11 mouse cellular contexts compared by ENCODE assay signal in genomic region chr2:72389411-72389810, GRCm38 (mm10).
DNase-seq lines count a peak whose midpoint lies in the region; ATAC-seq lines count a peak whose summit lies in the region.
"Had no signal": no experiment of that assay in that cellular context is flagged by ENCODE, and none has a peak within 500 bp of the region (broad histone marks: within the 10 kb centered on the region; RNA-seq: fewer than 3 reads in every experiment).

No protein-coding gene starts in this region.

- DNase-seq in embryonic facial prominence, embryonic 10.5 days (ENCODE audit: low spot score): no peak
- DNase-seq in kidney, adult 9 months: peak; percentile 17
- no peak for DNase-seq in kidney, postnatal 36 days
- DNase-seq in adrenal gland, adult 8-10 months: peak; percentile 38
- peak; percentile 24 for DNase-seq in gastrocnemius, postnatal 10 days
- DNase-seq in urinary bladder, adult 2 months (ENCODE audit: low spot score): no peak

- no peak overlapping the region for H3K27ac ChIP-seq in embryonic facial prominence, embryonic 12.5 days
- no peak overlapping the region for H3K27ac ChIP-seq in embryonic facial prominence, embryonic 10.5 days (replicated peaks)
- H3K27ac ChIP-seq in intestine, embryonic 16.5 days (ENCODE audit: low read length): no peak overlapping the region
- H3K27ac ChIP-seq: hindbrain, embryonic 12.5 days; neural tube, embryonic 13.5 days had no signal

- no peak overlapping the region for H3K4me3 ChIP-seq in embryonic facial prominence, embryonic 12.5 days
- no peak overlapping the region for H3K4me3 ChIP-seq in embryonic facial prominence, embryonic 10.5 days
- H3K4me3 ChIP-seq in intestine, embryonic 16.5 days (ENCODE audit: low read length): no peak overlapping the region
- H3K4me3 ChIP-seq: hindbrain, embryonic 12.5 days; neural tube, embryonic 13.5 days had no signal

- 0 out of 2 replicates have a peak, but pooled peaks have one; percentile 9 for ATAC-seq in embryonic facial prominence, embryonic 12.5 days (ENCODE audit: insufficient number of reproducible peaks, insufficient read depth, low FRiP score, low TSS enrichment)
- no peak for ATAC-seq in intestine, embryonic 16.5 days

- no peak overlapping the region for H3K9ac ChIP-seq in embryonic facial prominence, embryonic 12.5 days
- no peak overlapping the region for H3K9ac ChIP-seq in intestine, embryonic 16.5 days (ENCODE audit: low read depth, low read length)
- H3K9ac ChIP-seq: hindbrain, embryonic 12.5 days; neural tube, embryonic 13.5 days had no signal

- H3K4me2 ChIP-seq in embryonic facial prominence, embryonic 12.5 days (replicated peaks): no peak overlapping the region
- H3K4me2 ChIP-seq in intestine, embryonic 16.5 days (ENCODE audit: low read depth, low read length): no peak overlapping the region
- H3K4me2 ChIP-seq: hindbrain, embryonic 12.5 days; neural tube, embryonic 13.5 days had no signal

- peaks cover 9% of the 10 kb centered on the region; the same call in 1 of the 2 replicates for H3K4me1 ChIP-seq in embryonic facial prominence, embryonic 12.5 days
- H3K4me1 ChIP-seq in embryonic facial prominence, embryonic 10.5 days: peaks cover 15% of the 10 kb centered on the region
- no peaks in the 10 kb centered on the region for H3K4me1 ChIP-seq in intestine, embryonic 16.5 days (ENCODE audit: control insufficient read depth, insufficient read depth, low read length)
- H3K4me1 ChIP-seq: hindbrain, embryonic 12.5 days had no signal

- 83% methylated on average over 13 of the region's 13 CpGs for WGBS in embryonic facial prominence, embryonic 12.5 days
- WGBS in embryonic facial prominence, embryonic 10.5 days: 88% methylated on average over 13 of the region's 13 CpGs
- WGBS in intestine, embryonic 16.5 days: 84% methylated on average over 13 of the region's 13 CpGs

- H3K9me3 ChIP-seq in embryonic facial prominence, embryonic 12.5 days: no peaks in the 10 kb centered on the region
- H3K9me3 ChIP-seq in embryonic facial prominence, embryonic 10.5 days: no peaks in the 10 kb centered on the region
- no peaks in the 10 kb centered on the region for H3K9me3 ChIP-seq in intestine, embryonic 16.5 days (ENCODE audit: control insufficient read depth, low read length)
- H3K9me3 ChIP-seq: G1E; hindbrain, embryonic 12.5 days; neural tube, embryonic 13.5 days had no signal

- no peaks in the 10 kb centered on the region for H3K27me3 ChIP-seq in embryonic facial prominence, embryonic 12.5 days
- H3K27me3 ChIP-seq in embryonic facial prominence, embryonic 10.5 days (replicated peaks; ENCODE audit: low read depth, poor library complexity, severe bottlenecking): no peaks in the 10 kb centered on the region
- H3K27me3 ChIP-seq in intestine, embryonic 16.5 days (replicated peaks; ENCODE audit: control insufficient read depth, insufficient read depth, low read length): no peaks in the 10 kb centered on the region
- H3K27me3 ChIP-seq: hindbrain, embryonic 12.5 days; neural tube, embryonic 13.5 days had no signal

- no peaks in the 10 kb centered on the region for H3K36me3 ChIP-seq in embryonic facial prominence, embryonic 12.5 days
- H3K36me3 ChIP-seq in embryonic facial prominence, embryonic 10.5 days (replicated peaks): no peaks in the 10 kb centered on the region
- H3K36me3 ChIP-seq in intestine, embryonic 16.5 days (ENCODE audit: control insufficient read depth, insufficient read depth, low read length): no peaks in the 10 kb centered on the region
- H3K36me3 ChIP-seq: hindbrain, embryonic 12.5 days; neural tube, embryonic 13.5 days had no signal

Comparison
In these comparisons a context has a peak if more than half of its experiments do, and no peak if none do; other contexts are left out.
1. DNase-seq: peak in kidney, adult 9 months (single experiment), adrenal gland, adult 8-10 months (single experiment) and gastrocnemius, postnatal 10 days (single experiment); none in embryonic facial prominence, embryonic 10.5 days (single experiment), kidney, postnatal 36 days (0 of 2) and urinary bladder, adult 2 months (single experiment).